Mouse (Mus musculus): Measurements from ENCODE around the gene Nemf. TPM values are rescaled to one million over a fixed set of nuclear protein-coding genes. Genes with fewer than 3 reads are reported as not detected.

Nemf gene
- polyA plus RNA-seq, 1 experiment from 2014 or later = 78.1 TPM

Small RNAs within 50 kb of the gene (microRNA-seq; reads per million reads assigned to microRNA genes)
- gene Gm47299 = not detected
- gene Gm47305 = not detected

Other genes with a start within 250 kb of the Nemf start
- gene Rps29, start 198.0 kb downstream of the Nemf start, polyA plus RNA-seq (2016; fragmentation: Nextera tagmentation; extraction: Ambion mirVana) = 1,118 and 1,148 TPM in 2 replicates
- gene Lrr1, start 188.4 kb downstream of the Nemf start, polyA plus RNA-seq (2016; fragmentation: Nextera tagmentation; extraction: Ambion mirVana) = 20.0 and 24.3 TPM in 2 replicates
- 572 and 611 TPM in 2 replicates for gene Rpl36al, start 173.1 kb downstream of the Nemf start, polyA plus RNA-seq (2016; fragmentation: Nextera tagmentation; extraction: Ambion mirVana)
- gene Mgat2, start 173.0 kb downstream of the Nemf start, polyA plus RNA-seq (2016; fragmentation: Nextera tagmentation; extraction: Ambion mirVana) = 43.2 and 49.6 TPM in 2 replicates
- gene Gm49383, start 160.1 kb downstream of the Nemf start, polyA plus RNA-seq (2016; fragmentation: Nextera tagmentation; extraction: Ambion mirVana) = 27.3 and 35.2 TPM in 2 replicates
- 9.3 and 13.0 TPM in 2 replicates for gene Dnaaf2, start 158.7 kb downstream of the Nemf start, polyA plus RNA-seq (2016; fragmentation: Nextera tagmentation; extraction: Ambion mirVana)
- 24.3 and 29.5 TPM in 2 replicates for gene Gm49384, start 152.9 kb downstream of the Nemf start, polyA plus RNA-seq (2016; fragmentation: Nextera tagmentation; extraction: Ambion mirVana)
- 20.9 and 28.7 TPM in 2 replicates for gene Pole2, start 129.0 kb downstream of the Nemf start, polyA plus RNA-seq (2016; fragmentation: Nextera tagmentation; extraction: Ambion mirVana)
- gene Klhdc1, start 116.0 kb downstream of the Nemf start, polyA plus RNA-seq (2016; fragmentation: Nextera tagmentation; extraction: Ambion mirVana) = 3.5 and 7.3 TPM in 2 replicates
- 142 and 162 TPM in 2 replicates for gene Klhdc2, start 60.5 kb downstream of the Nemf start, polyA plus RNA-seq (2016; fragmentation: Nextera tagmentation; extraction: Ambion mirVana)
- gene Arf6, start 15.0 kb upstream of the Nemf start, polyA plus RNA-seq (2016; fragmentation: Nextera tagmentation; extraction: Ambion mirVana) = 37.1 and 50.4 TPM in 2 replicates
- gene Gm9887, start 15.3 kb upstream of the Nemf start, polyA plus RNA-seq (2016; fragmentation: Nextera tagmentation; extraction: Ambion mirVana) = 0.95 and 1.8 TPM in 2 replicates
- gene Vcpkmt, start 225.9 kb upstream of the Nemf start, polyA plus RNA-seq (2016; fragmentation: Nextera tagmentation; extraction: Ambion mirVana) = 33.0 and 35.7 TPM in 2 replicates